Mouse (Mus musculus) lung, adult 18-20 months (tissue): ENCODE measurements around the gene Nae1.
"Not testable (repeated sequence)": the region's sequence is repeated elsewhere in the genome, so short reads cannot be mapped to it uniquely, and the experiment has no call there.

Experiments used
- DNase-seq, 2 experiments: peaks; one replicate each; pipeline ENCODE4 v3.0.0; 2022; ENCODE audit warnings: mixed read lengths in 2 of 2

Gene Nae1

DNA sequence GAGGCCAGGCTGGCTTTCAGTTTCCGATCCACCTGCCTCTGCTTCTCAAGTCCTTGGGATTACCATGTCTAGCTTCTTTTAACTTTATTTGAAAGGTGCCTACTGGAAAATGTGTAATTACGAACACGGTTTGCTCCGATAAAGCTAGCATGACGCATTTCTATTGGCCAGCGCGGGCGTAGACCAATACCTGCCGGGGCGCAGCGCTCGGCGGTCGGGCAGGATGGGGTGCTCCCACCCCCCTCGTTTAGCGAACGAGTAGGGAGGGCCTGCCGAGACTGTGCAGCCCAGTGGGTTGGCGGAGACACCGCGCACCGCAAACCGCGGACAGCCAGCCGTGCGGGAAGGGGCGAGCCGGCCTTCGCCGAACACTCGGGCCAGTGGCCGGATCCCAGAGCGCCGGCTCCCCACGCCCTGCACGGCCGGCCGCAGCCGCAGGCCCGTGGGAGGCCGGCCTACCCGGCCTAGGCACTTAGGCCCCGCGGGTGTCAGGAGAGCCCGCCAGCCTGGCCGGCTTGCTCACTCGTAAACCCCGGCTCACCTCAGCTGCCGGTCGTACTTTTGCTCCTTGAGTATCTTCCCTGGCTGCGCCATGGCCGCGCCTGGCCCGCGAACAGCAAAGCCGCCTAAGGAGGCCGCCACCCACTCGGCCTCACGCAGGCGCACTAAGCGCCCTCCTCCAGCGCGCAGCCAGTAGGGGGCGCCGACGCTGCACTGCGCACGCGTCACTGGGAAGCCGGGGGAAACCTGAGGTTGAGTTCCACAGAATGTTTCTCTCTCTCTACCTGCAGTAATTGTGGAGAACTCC lies at the start of gene Nae1, which contains the start of gene Car7:
Gene Nae1 (minus strand): TSS at position 667 of the 808 bp plus-strand sequence.
Gene Car7 (plus strand): TSS at position 719 of the 808 bp plus-strand sequence.
- DNase-seq, result peak; percentile 92 to 93

DNA sequence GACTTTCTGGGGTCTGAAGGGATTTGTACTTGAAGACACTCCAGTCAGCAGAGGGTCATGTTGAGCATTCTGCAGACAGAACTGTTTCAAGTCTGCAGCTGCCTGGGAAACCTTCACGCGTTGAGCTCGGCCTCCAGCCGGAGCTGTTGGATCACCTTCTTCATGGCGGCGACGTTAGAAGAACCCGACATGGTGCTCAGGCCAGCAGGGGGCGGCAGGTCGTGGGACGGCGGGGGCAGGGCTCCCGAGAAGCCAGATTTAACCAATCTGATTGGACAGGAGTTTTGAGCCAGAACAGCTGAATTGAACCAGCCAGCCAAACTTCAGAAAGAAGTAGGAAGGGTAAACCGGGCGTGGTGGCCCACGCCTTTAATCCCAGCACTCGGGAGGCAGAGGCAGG lies 43.2 kb upstream of the Nae1 start:
- DNase-seq, result not testable (repeated sequence)

DNA sequence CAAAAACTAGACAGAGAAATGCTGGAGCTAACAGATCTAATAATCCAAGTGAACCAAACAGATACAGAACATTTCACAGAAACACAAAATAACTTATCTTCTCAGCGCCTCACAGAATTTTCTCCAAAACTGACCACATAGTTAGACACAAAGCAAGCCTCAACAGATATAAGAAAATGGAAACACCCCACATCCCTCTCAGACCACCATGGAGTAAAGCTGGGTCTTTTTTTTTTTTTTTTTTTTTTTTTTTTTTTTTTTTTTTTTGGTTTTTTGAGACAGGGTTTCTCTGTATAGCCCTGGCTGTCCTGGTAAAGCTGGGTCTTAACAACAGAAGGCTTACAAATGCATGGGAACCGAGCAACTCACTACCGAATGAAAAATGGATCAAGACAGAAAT lies 42.4 kb upstream of the Nae1 start:
- DNase-seq, result no peak

DNA sequence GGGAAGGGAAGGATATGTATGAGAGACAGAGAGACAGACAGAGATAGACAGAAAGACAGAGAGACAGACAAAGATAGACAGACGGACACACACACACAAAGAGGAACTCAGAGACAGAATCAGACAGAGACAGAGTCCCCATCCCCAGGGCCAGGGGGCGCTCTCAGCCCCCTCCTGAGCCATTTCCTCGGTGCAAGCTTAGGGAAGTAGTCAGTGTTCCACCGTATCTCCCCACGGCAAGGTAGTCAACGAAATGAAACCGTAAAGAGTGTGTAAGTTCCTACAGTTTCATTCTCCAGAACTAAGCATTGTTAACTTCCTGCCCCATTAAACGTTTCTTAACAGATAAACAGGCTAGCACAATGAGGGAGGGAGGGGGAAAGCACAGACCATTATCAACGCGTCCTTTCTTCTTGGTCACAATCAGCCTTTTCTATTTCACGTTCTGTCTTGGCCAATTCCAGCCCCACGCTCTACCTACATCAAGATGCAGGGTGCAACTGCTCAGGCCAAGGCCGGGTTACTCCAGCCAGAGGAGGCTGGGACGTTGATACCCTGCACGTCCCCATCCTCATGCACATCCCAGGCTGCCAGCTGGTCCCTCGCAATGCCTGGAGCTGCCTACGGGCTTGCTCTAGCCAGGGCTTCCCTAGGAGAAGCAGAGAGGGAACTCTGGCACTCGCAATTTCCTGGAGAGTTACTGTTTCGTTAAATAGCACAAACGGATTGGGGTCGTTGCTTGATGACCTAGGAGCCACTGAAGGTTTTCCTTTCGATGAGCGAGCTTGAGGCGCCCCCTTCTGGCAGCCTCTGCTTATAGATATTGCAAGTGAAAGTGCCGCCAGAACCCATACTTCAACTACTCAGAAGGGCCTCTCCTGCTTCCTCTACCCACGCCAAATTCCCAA lies 36.3 kb upstream of the Nae1 start:
- peak; percentile 83 to 85 for DNase-seq

DNA sequence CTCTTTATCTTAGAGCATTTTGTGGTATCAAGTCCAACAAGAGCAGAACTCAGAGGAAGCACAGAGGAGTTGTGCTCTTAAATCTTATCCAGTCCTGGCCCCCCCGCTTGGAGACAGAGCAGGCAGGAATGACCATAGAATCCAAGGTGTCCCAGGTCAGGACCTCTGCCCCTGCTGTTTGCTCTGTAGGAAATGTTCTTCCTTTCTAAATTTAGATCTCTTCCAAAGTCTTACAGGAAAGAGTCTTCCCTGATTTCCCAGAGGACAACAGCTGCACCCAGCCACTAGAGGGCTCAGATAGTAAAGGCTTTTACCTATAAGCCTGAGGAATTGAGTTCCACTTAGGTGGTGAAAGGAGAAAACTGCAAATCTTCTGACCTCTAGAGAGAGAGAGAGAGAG lies 35.1 kb upstream of the Nae1 start:
- peak; percentile 13 to 35 for DNase-seq

GRCm38 (mm10) chr8:104565457-104565798 lies 31.0 kb upstream of the Nae1 start:
- no peak for DNase-seq

GRCm38 (mm10) chr8:104564633-104565456 lies 30.4 kb upstream of the Nae1 start:
- peak; percentile 82 to 88 for DNase-seq

- DNase-seq, result no peak
These were observed 26.3 kb upstream of the Nae1 start for GRCm38 (mm10) chr8:104560731-104561130.

DNA sequence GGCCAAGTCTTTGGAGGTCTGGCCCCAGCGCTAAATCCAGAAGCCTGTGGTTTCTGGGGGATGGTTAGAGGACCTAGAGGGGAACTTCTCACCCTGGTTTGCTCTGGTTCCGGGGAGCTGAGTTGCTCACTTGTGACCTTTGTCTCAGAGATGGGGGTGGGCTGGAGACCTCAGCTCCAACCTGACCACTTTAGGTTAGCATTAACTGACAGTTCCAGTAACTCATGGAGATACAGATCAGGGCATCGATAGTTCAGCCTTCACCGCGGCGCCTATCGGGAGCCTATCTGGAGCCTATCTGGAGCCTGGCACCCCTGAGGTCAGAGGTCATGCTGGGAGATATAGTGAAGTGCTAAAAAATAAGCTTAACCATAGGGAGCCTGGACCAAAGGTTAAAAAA lies 22.8 kb upstream of the Nae1 start:
- DNase-seq, result no peak

DNA sequence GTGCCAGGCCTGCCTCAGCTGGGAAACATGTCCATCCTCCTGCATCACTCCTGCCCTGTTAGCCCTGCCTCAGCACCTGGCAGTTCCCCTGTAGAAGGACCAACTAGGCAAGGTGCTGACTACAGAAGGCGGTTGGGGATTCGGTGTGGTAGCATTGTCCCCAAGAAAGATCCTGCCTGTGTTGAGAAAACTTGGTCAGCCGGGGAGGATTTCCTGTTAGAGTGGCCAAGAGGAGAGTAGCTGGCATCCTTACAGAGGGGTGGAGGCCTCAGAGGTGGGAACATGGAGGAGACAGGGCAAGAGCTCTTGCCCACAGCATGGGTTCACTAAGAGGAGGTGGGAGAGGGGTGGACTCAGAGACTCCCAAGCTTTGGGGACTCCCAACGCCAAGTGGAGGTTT lies 20.8 kb upstream of the Nae1 start:
- no peak for DNase-seq

GRCm38 (mm10) chr8:104543440-104544045 lies 9.1 kb upstream of the Nae1 start:
- no peak for DNase-seq

GRCm38 (mm10) chr8:104542160-104542559 lies 7.7 kb upstream of the Nae1 start:
- DNase-seq, result no peak

GRCm38 (mm10) chr8:104541515-104541880 lies 7.1 kb upstream of the Nae1 start:
- DNase-seq, result no peak

DNA sequence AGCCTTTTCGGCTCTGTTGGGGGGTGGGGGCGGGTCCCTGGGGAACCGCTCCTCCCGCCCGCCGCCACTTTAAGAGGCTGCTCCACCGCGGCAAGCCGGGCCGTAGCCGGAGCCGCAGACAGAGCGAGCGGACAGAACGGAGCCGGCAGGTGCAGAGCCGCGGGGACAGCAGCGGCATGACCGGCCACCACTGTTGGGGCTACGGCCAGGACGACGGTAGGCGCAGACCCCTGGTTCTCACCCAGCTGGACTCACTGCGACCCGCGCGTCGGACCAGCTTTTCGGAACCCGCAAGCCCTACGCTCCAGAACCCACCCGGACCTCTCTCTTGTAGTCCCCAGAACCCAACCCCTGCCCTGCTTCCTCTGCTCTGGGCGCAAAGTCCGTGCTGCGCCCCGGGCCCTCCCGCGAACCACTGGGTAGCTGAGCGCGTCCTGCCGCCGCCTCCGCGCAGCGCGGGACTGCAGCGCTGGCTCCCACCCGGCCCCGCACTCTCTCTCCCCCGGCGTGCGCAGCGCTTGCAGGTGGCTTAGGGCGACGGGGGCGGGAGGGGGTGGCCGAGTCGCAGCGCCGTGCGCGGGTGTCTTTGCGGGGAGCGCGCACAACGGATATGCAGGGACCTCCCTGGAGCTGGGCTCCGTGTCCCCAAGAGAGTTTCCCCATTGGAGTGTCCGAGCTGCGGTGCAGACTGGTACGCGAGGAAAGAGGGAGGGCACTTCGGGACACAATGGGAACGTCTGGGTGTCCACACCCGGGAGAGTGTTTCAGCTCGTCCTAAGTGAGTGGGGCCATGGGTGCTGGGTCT lies 6.5 kb upstream of the Nae1 start:
- no peak for DNase-seq

- DNase-seq, result no peak
These were observed 5.8 kb upstream of the Nae1 start for GRCm38 (mm10) chr8:104540238-104540637.

- no peak for DNase-seq
These were observed 5.1 kb upstream of the Nae1 start for GRCm38 (mm10) chr8:104539566-104539965.

- no peak for DNase-seq
These were observed 4.5 kb upstream of the Nae1 start for GRCm38 (mm10) chr8:104538896-104539295.

GRCm38 (mm10) chr8:104536028-104536427 lies 1.6 kb upstream of the Nae1 start:
- no peak for DNase-seq

DNA sequence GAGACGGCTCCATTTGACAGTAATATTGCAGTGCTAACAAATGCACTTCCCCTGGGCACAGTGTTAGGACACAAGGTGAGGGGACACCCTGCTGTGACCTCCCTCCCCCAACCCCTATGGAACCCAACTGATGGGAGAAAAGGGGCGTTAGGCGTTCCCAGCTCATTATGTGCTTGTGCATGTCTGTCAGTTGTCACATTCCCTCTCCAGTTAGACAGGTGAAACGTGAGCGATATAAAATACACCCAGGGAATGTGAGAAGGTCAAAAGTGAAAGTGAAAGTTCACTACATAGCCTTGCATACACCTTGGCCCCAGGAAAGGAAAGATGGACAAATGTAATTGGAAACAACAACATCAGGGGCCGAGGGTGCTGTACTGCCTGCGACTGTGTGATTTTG lies 941 bp upstream of the Nae1 start:
- peak in 1 of 2 experiments; percentile 2 for DNase-seq

DNA sequence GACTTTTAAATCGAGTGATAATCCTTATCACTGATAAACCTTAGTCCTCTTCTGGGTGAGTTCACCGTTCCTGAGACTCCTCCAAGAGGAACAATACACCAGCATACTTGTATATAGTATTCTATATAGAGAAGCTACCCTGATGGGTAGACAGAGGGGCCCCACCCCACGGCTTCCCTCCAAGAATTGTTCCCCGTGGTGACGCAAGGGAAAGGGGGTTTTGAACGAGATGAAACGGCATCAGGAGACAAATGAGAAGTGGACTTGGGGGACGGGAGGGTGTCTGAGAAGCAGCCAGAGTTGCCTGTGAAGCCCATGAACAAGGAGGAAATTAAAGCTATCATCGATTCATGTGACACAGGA lies 323 bp upstream of the Nae1 start:
- DNase-seq, result peak; percentile 37 to 39

GRCm38 (mm10) chr8:104533551-104533950 lies 886 bp downstream of the Nae1 start:
- DNase-seq, result peak in 1 of 2 experiments; percentile 1

DNA sequence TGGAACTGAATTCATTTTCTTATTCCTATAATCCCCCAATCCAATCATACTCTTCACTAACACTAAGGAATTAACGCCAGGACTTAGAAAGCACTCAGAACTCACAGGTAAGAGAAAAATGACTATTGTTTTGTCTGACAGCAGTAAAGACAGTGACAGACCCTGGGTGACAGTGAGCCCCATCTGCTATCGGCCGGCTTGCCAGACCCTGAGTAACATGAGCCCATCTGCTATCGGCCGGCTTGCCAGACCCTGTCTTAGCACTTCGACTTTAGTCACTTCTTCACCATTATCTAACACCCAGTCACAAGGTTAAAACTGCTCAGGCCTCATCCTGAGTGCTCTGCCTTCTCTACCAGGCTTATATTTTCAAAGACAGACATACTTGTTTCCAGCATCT lies 4.8 kb downstream of the Nae1 start:
- DNase-seq, result no peak
